Mouse (Mus musculus) G1E (cell line): ENCODE results near the gene Plekha4. TPM values are rescaled to one million over a fixed set of nuclear protein-coding genes. Genes with fewer than 3 reads are reported as not detected.

Experiments used
- ATAC-seq: 2 replicates; pipeline ENCODE4 v1.8.0; 2016; ENCODE audit warnings: mild to moderate bottlenecking; ENCODE audit not compliant: insufficient number of reproducible peaks, poor library complexity, low FRiP score, severe bottlenecking; ENCODE audit errors: extremely low read depth
- DNase-seq: peaks from one replicate; pipeline ENCODE4 v3.0.0; 2012; ENCODE audit warnings: low spot score
- H3K27me3 ChIP-seq: 2 replicates; pipeline ENCODE4 v1.6.1; 2012; ENCODE audit warnings: mild to moderate bottlenecking, low read length, inconsistent platforms; ENCODE audit not compliant: insufficient read depth
- H3K36me3 ChIP-seq: replicated peaks from 2 replicates; pipeline ENCODE3; 2012; ENCODE audit warnings: mild to moderate bottlenecking, inconsistent platforms
- H3K4me1 ChIP-seq: 2 replicates; pipeline ENCODE4 v1.6.1; 2012; ENCODE audit warnings: low read depth, low read length, inconsistent platforms, mixed read lengths; ENCODE audit not compliant: insufficient read depth
- H3K4me3 ChIP-seq: 2 replicates; pipeline ENCODE4 v1.5.1; 2012; ENCODE audit warnings: low read depth, mild to moderate bottlenecking, inconsistent platforms, low read length, moderate library complexity, mixed read lengths
- H3K9me3 ChIP-seq: replicated peaks from 2 replicates; pipeline ENCODE4 v1.6.1; 2012; ENCODE audit warnings: inconsistent platforms
- CTCF ChIP-seq: IDR thresholded peaks from 2 replicates; pipeline ENCODE4 v1.5.1; 2012; ENCODE audit warnings: low read depth, low read length, inconsistent platforms, mixed read lengths
- GATA1 ChIP-seq: IDR thresholded peaks from 2 replicates; pipeline ENCODE4 v1.6.1; 2012; ENCODE audit warnings: borderline replicate concordance, low read length, inconsistent platforms, mixed read lengths
- GATA2 ChIP-seq: IDR thresholded peaks from 2 replicates; pipeline ENCODE4 v1.6.1; 2012; ENCODE audit warnings: low read depth, low read length, inconsistent platforms, borderline replicate concordance
- POLR2AphosphoS5 ChIP-seq: IDR thresholded peaks from 2 replicates; pipeline ENCODE4 v1.6.1; 2012; ENCODE audit warnings: low read depth, low read length, inconsistent platforms; ENCODE audit not compliant: insufficient replicate concordance
- TAL1 ChIP-seq: conservative IDR thresholded peaks from 2 replicates; pipeline ENCODE4 v1.6.1; 2012; ENCODE audit warnings: low read depth, low read length, inconsistent platforms, mixed read lengths
- polyA plus RNA-seq: library from polyadenylated mRNA; stranded (reverse); fragments of >175 nt; gene quantifications from 2 replicates; pipeline ENCODE4 v1.2.3, GENCODE M21; 2012
- total RNA-seq, 2 experiments: library from RNA; stranded (forward) in 1 of 2; stranded (reverse) in 1 of 2; fragments of 200-1000 nt in 1 of 2; fragments of >200 nt in 1 of 2; fragmentation: Nextera tagmentation in 1 of 2; gene quantifications; 2 replicates each; pipeline ENCODE4 v1.2.3; 2014 to 2017

The Plekha4 gene
- total and polyA plus RNA-seq, 3 experiments, result 1.3 to 2.8 (median 1.5) TPM

DNA sequence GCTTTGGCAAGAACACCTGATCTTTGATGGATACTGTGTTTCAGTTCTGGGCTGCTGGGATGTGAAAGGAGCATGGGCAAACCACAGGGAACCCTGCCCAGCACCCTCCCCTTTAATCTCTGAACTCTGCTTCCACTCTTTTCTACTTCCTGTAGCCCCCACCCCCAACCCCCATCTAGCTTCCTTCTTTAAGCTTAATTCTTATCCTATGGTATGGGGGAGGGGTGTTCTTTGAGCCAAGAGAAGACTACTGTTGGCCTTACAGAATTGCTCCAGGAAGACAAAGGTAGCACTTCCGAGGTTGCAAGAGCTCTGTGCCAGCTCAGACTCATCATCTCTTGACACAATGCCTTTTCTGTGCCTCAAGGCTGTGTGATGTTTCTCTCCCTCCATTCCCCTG is 45.8 kb downstream of the Plekha4 start:
- peaks cover 75% of the 10 kb centered on the region for H3K4me1 ChIP-seq
- no peak for DNase-seq
- peak overlapping the region; percentile 80; the same call in 1 of the 2 replicates for H3K4me3 ChIP-seq

DNA sequence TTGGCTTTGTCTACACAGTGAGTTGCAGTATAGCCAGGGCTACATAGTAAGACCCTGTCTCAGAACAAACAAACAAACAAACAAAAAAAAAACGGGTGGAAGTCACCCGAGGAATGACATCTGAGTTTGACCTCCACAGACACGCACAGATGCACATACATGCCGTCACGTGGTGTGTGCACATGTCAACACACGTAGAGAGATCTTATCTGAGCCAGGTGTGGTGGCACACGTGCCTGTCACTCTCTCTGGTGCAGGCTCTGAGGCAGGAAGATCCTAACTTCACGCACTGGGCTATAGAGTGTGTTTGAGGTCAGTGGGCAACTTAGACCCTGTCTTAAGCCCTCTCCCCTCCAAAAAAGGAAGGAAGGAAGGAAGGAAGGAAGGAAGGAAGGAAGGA is 47.8 kb downstream of the Plekha4 start:
- TF ChIP-seq CTCF (no peak), GATA2 (no peak), TAL1 (no peak), GATA1 (no peak), POLR2AphosphoS5 (no peak)
- ATAC-seq, result no peak
- peaks cover 61% of the 10 kb centered on the region for H3K36me3 ChIP-seq
- no peaks in the 10 kb centered on the region for H3K27me3 ChIP-seq
- H3K4me3 ChIP-seq, result no peak overlapping the region
- no peak for DNase-seq
- no peaks in the 10 kb centered on the region for H3K9me3 ChIP-seq
- peaks cover 59% of the 10 kb centered on the region for H3K4me1 ChIP-seq

More for the DNA sequence above, 45.8 kb downstream of the Plekha4 start:
- H3K27me3 ChIP-seq, result no peaks in the 10 kb centered on the region
- peaks cover 48% of the 10 kb centered on the region for H3K36me3 ChIP-seq
- no peaks in the 10 kb centered on the region for H3K9me3 ChIP-seq
- no peak for TF ChIP-seq GATA2
- TF ChIP-seq GATA1, result no peak
- TF ChIP-seq POLR2AphosphoS5, result no peak
- TF ChIP-seq CTCF, result no peak
- no peak for TF ChIP-seq TAL1
- ATAC-seq, result no peak

DNA sequence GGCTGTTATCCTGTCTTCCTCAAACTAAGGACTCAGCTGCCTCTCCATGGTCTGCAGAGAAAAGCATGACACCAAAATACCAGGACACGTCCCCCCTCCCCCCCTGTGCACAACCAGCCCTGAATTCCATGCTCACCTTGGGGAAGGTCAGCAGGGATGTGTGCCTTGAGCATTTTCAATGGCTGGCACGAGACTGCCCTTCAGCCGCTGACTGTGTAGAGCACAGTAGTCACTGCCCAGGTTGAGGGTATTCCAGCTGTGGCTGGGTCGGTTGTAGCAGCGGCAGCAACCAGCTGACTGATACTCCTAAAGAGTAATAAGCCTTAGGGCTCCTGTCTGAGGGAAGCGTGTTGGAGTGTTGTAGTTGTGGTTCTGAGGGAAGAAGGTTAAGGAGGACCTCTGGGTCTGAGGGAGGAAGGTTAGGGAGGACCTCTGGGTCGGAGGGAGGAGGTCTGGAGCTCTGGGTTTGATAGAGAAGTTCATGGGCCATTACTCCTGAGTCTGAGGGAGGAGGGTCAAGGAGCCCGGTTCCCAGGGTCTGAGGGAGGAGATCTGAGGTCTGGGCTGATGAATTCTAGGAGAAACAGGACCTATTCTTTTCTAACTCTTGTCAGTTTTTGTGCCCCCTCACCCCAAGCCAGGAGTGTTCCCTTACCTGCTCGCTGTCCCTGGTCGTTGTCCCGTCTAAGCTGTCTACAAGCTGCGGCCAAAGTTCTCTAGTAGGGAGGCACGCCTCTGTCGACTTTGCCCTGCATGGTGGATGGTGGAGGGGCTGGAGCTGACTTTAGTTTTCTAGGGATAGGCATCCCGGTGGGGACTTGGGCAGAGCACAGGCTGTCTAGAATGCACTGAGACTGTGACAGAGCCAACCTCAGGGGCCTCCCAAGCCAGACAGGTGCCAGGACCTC is 48.6 kb downstream of the Plekha4 start:
- DNase-seq, result no peak
- Histone ChIP-seq H3K4me3 (0 out of 2 replicates have a peak overlapping the region, but pooled peaks have one; percentile 11), H3K27me3 (no peaks in the 10 kb centered on the region), H3K36me3 (peaks cover 64% of the 10 kb centered on the region), H3K4me1 (peaks cover 51% of the 10 kb centered on the region), H3K9me3 (no peaks in the 10 kb centered on the region)
- TF ChIP-seq GATA2 (no peak), TAL1 (no peak), GATA1 (no peak), POLR2AphosphoS5 (no peak), CTCF (no peak)
- no peak for ATAC-seq

DNA sequence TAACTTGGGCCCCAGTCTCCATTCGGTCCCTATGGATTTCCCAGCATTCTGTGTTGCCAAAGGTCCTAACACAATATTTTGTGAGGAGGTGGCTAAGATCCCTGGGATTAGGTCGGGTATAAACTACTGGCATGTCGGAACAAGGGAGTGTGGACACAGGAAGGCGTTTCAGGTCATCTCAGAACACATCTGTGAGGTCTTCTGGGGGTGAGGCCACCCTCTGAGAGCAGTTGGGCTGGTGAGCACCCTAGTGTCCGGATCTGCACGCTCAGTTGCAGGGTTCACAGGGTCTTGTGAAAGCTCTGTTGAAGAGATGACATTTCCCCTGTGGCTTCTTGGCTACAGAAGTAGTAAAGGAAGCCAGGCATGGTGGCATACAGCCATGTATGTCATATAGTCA is 59.8 kb downstream of the Plekha4 start:
- Histone ChIP-seq H3K9me3 (no peaks in the 10 kb centered on the region), H3K27me3 (no peaks in the 10 kb centered on the region), H3K4me3 (no peak overlapping the region), H3K36me3 (peaks cover 93% of the 10 kb centered on the region), H3K4me1 (peaks cover 12% of the 10 kb centered on the region)
- TF ChIP-seq GATA1, result no peak
- TF ChIP-seq TAL1, result no peak
- no peak for TF ChIP-seq GATA2
- no peak for TF ChIP-seq CTCF
- no peak for TF ChIP-seq POLR2AphosphoS5
- ATAC-seq (no peak), DNase-seq (no peak)

DNA sequence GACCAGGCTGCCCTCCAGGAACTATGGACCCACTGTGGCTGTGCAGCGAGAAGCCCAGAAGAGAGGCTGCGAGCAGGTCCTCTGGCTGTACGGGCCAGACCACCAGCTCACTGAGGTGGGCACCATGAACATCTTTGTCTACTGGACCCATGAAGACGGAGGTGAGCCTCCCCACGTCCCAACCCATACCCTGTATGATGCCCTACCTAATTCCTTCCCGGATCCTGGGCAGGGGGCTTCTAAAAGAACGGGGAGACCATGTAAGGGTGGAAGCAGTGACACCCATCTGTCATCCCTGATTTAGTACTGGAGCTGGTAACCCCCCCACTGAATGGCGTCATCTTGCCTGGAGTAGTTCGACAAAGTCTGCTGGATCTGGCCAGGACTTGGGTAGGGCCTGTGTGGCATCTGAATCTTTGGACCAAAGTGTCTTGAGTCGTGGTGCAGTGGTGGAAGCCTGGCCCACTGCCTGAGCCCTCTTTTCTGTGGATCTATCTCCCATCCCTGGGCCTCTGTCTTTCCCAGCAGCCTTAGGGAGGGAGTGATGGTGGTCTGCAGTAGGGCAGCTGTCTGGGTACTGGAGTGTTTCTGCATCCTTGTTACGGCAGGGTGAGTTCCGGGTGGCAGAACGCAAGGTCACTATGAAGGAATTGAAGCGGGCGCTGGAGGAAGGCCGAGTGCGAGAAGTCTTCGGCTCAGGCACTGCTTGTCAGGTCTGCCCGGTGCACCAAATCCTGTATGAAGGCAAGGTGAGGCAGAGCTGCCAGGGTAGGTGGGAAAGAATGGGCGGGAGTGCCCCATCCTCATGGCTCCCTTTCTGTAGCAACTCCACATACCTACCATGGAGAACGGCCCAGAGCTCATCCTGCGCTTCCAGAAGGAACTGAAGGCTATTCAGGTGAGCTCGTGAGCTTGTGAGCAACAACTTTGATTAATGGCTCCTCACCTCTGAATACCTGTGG is 61.8 kb downstream of the Plekha4 start:
- Histone ChIP-seq H3K36me3 (peaks cover 76% of the 10 kb centered on the region), H3K9me3 (no peaks in the 10 kb centered on the region), H3K4me1 (peaks cover 21% of the 10 kb centered on the region), H3K27me3 (no peaks in the 10 kb centered on the region), H3K4me3 (no peak overlapping the region)
- no peak for DNase-seq
- TF ChIP-seq CTCF (no peak), POLR2AphosphoS5 (no peak), TAL1 (no peak), GATA1 (no peak), GATA2 (no peak)
- ATAC-seq, result no peak

- Histone ChIP-seq H3K4me3 (peak overlapping the region; percentile 46; the same call in 1 of the 2 replicates), H3K36me3 (peaks cover 67% of the 10 kb centered on the region), H3K9me3 (no peaks in the 10 kb centered on the region), H3K4me1 (peaks cover 24% of the 10 kb centered on the region), H3K27me3 (no peaks in the 10 kb centered on the region)
- DNase-seq, result peak; percentile 65
- peak; percentile 37; the same call in 1 of the 2 replicates for ATAC-seq
- TF ChIP-seq TAL1, result no peak
- peak; percentile 59 for TF ChIP-seq CTCF
These were observed 63.0 kb downstream of the Plekha4 start for GRCm38 (mm10) chr7:45589173-45589572.
